Mouse (Mus musculus) brain, embryonic 18.5 days (tissue): ENCODE results near the gene Col18a1.

Source experiments
- DNase-seq: peaks from one replicate; pipeline ENCODE4 v3.0.0-alpha.2; 2012; ENCODE audit warnings: low read depth, low spot score

The Col18a1 gene

GRCm38 (mm10) chr10:77182804-77183331, 16.5 kb upstream of the Col18a1 start:
- DNase-seq = no peak

GRCm38 (mm10) chr10:77180110-77180509, 13.8 kb upstream of the Col18a1 start:
- no peak for DNase-seq

- DNase-seq = no peak
These were observed 12.3 kb upstream of the Col18a1 start for GRCm38 (mm10) chr10:77178691-77179090.

- no peak for DNase-seq
These were observed 4.1 kb upstream of the Col18a1 start for GRCm38 (mm10) chr10:77170400-77170799.

- no peak for DNase-seq
These were observed 916 bp downstream of the Col18a1 start for GRCm38 (mm10) chr10:77165318-77165945.

GRCm38 (mm10) chr10:77164437-77165052, 1.8 kb downstream of the Col18a1 start:
- no peak for DNase-seq

GRCm38 (mm10) chr10:77164041-77164436, 2.3 kb downstream of the Col18a1 start:
- no peak for DNase-seq

GRCm38 (mm10) chr10:77163392-77163977, 2.9 kb downstream of the Col18a1 start:
- DNase-seq = no peak

- no peak for DNase-seq
These were observed 6.8 kb downstream of the Col18a1 start for GRCm38 (mm10) chr10:77159573-77159972.

- no peak for DNase-seq
These were observed 7.4 kb downstream of the Col18a1 start for GRCm38 (mm10) chr10:77158948-77159347.

- DNase-seq = no peak
These were observed 8.9 kb downstream of the Col18a1 start for GRCm38 (mm10) chr10:77157245-77158019.

- DNase-seq = no peak
These were observed 14.1 kb downstream of the Col18a1 start for GRCm38 (mm10) chr10:77152178-77152621.

- DNase-seq = no peak
These were observed 14.8 kb downstream of the Col18a1 start for GRCm38 (mm10) chr10:77151551-77152002.

GRCm38 (mm10) chr10:77150947-77151521, 15.3 kb downstream of the Col18a1 start:
- no peak for DNase-seq

GRCm38 (mm10) chr10:77150016-77150415, 16.3 kb downstream of the Col18a1 start:
- no peak for DNase-seq

GRCm38 (mm10) chr10:77147545-77147944, 18.8 kb downstream of the Col18a1 start:
- DNase-seq = no peak

- DNase-seq = no peak
These were observed 19.4 kb downstream of the Col18a1 start for GRCm38 (mm10) chr10:77146901-77147463.

- DNase-seq = no peak
These were observed 20.4 kb downstream of the Col18a1 start for GRCm38 (mm10) chr10:77145946-77146345.

GRCm38 (mm10) chr10:77144372-77144771, 22.0 kb downstream of the Col18a1 start:
- no peak for DNase-seq

- DNase-seq = no peak
These were observed 24.0 kb downstream of the Col18a1 start for GRCm38 (mm10) chr10:77142328-77142727.

- DNase-seq = no peak
These were observed 28.0 kb downstream of the Col18a1 start for GRCm38 (mm10) chr10:77138304-77138703.
